In genomic region chr13:104817696-104818095, GRCm38 (mm10) we compare ENCODE assay signal across 7 mouse cellular contexts. TPM values are rescaled to one million over a fixed set of nuclear protein-coding genes. Genes with fewer than 3 reads are reported as not detected.
DNase-seq lines count a peak whose midpoint lies in the region; ATAC-seq and TF ChIP-seq lines count a peak whose summit lies in the region.

No protein-coding gene starts in this region.

- DNase-seq in spleen, adult 2 months (ENCODE audit: low read depth in 1 of 2, low spot score in 2 of 2) = no peak
- no peak for DNase-seq in spleen, postnatal 4 days (ENCODE audit: low spot score in 2 of 2)
- no peak for DNase-seq in kidney, postnatal 0 days (ENCODE audit: low spot score)
- DNase-seq in layer of hippocampus, postnatal 25 days (ENCODE audit: extremely low spot score in 1 of 2, low spot score in 1 of 2) = no peak
- no peak for DNase-seq in adrenal gland, adult (ENCODE audit: inconsistent age in 2 of 2, low spot score in 1 of 2)

- peak overlapping the region; percentile 39 for H3ac ChIP-seq in myocyte (ENCODE audit: control insufficient read depth, insufficient read length)

- ATAC-seq in kidney, postnatal 0 days (replicated peaks; ENCODE audit: low FRiP score, low read depth) = no peak

- no peaks in the 10 kb centered on the region for H3K9me3 ChIP-seq in erythroblast, embryonic 14.5 days (ENCODE audit: control insufficient read depth, low read length)
- H3K9me3 ChIP-seq in kidney, postnatal 0 days (replicated peaks; ENCODE audit: low read length) = no peaks in the 10 kb centered on the region

- no peaks in the 10 kb centered on the region for H3K36me3 ChIP-seq in spleen, adult 2 months (ENCODE audit: control insufficient read depth, insufficient read depth, low read length)
- H3K36me3 ChIP-seq in erythroblast, embryonic 14.5 days (ENCODE audit: control insufficient read depth) = peaks cover 17% of the 10 kb centered on the region
- H3K36me3 ChIP-seq in kidney, postnatal 0 days (ENCODE audit: insufficient read depth, low read length) = no peaks in the 10 kb centered on the region
- H3K36me3 ChIP-seq in myocyte (ENCODE audit: control insufficient read depth, insufficient read depth) = no peaks in the 10 kb centered on the region

- peak overlapping the region; percentile 75 for H3K4me2 ChIP-seq in kidney, postnatal 0 days (ENCODE audit: low read length)
- peak overlapping the region; percentile 92 for H3K4me2 ChIP-seq in myocyte (ENCODE audit: low read depth)

- TF ChIP-seq POLR2A in spleen, adult 2 months (IDR thresholded peaks at IDR 0.05; ENCODE audit: low read depth, low read length) = no peak
- TF ChIP-seq POLR2A in myocyte (IDR thresholded peaks at IDR 0.05; ENCODE audit: insufficient read length, low read depth) = no peak

- H3K79me2 ChIP-seq in myocyte (ENCODE audit: control insufficient read depth, insufficient read depth) = peaks cover 25% of the 10 kb centered on the region

- H3K9ac ChIP-seq in kidney, postnatal 0 days (ENCODE audit: low read depth, low read length) = peak overlapping the region; percentile 87

- TF ChIP-seq CTCF in spleen, adult 2 months (IDR thresholded peaks at IDR 0.05; ENCODE audit: extremely low read depth, insufficient read depth, insufficient read length, insufficient replicate concordance) = no peak
- TF ChIP-seq CTCF in kidney, postnatal 0 days (IDR thresholded peaks at IDR 0.05; ENCODE audit: low read depth) = no peak

- H3K4me3 ChIP-seq in spleen, adult 2 months (ENCODE audit: extremely low read depth, insufficient read depth, insufficient read length) = peak overlapping the region; percentile 86
- H3K4me3 ChIP-seq in erythroblast, embryonic 14.5 days (replicated peaks) = peak overlapping the region; percentile 76
- peak overlapping the region; percentile 64 for H3K4me3 ChIP-seq in kidney, postnatal 0 days (replicated peaks; ENCODE audit: low read depth, low read length)
- peak overlapping the region; percentile 96 for H3K4me3 ChIP-seq in myocyte

- H3K27ac ChIP-seq in spleen, adult 2 months (ENCODE audit: insufficient read depth, low read length) = no peak overlapping the region
- H3K27ac ChIP-seq in kidney, postnatal 0 days = peak overlapping the region; percentile 20; the same call in 1 of the 2 replicates

- no peaks in the 10 kb centered on the region for H3K27me3 ChIP-seq in spleen, adult 2 months (ENCODE audit: control insufficient read depth, insufficient read depth, low read length)
- no peaks in the 10 kb centered on the region for H3K27me3 ChIP-seq in erythroblast, embryonic 14.5 days (ENCODE audit: control insufficient read depth)
- H3K27me3 ChIP-seq in kidney, postnatal 0 days (ENCODE audit: insufficient read depth, low read length) = no peaks in the 10 kb centered on the region
- no peaks in the 10 kb centered on the region for H3K27me3 ChIP-seq in myocyte (ENCODE audit: control insufficient read depth, insufficient read depth, insufficient read length)

- 20% methylated on average over 12 of the region's 12 CpGs for WGBS in spleen, adult 2 months
- 44% methylated on average over 12 of the region's 12 CpGs for WGBS in kidney, postnatal 0 days

- H3K4me1 ChIP-seq in spleen, adult 2 months (ENCODE audit: control insufficient read depth, insufficient read depth, insufficient read length) = no peaks in the 10 kb centered on the region; the same call in 1 of the 2 replicates
- H3K4me1 ChIP-seq in erythroblast, embryonic 14.5 days (ENCODE audit: control insufficient read depth) = peaks cover 57% of the 10 kb centered on the region
- peaks cover 16% of the 10 kb centered on the region for H3K4me1 ChIP-seq in kidney, postnatal 0 days (replicated peaks; ENCODE audit: insufficient read depth, low read length)

TF ChIP-seq in myocyte, 11 proteins besides CTCF, POLR2A, EP300 and RAD21:
- no peak for TF ChIP-seq MAX (IDR thresholded peaks at IDR 0.05; ENCODE audit: low read depth)
- no peak for TF ChIP-seq SRF (IDR thresholded peaks at IDR 0.05; ENCODE audit: control insufficient read depth, insufficient read length, low read depth)
- no peak for TF ChIP-seq REST (IDR thresholded peaks at IDR 0.05; ENCODE audit: insufficient read depth, insufficient read length)
- no peak for TF ChIP-seq CEBPB (IDR thresholded peaks at IDR 0.05; ENCODE audit: insufficient read depth, poor library complexity, severe bottlenecking)
- TF ChIP-seq POLR2AphosphoS2 (IDR thresholded peaks at IDR 0.05; ENCODE audit: insufficient read length, low read depth) = no peak
- TF ChIP-seq MYOD1 (IDR thresholded peaks at IDR 0.05; ENCODE audit: control insufficient read depth in 1 of 3, insufficient read length in 2 of 3, low read depth in 2 of 3) = no peak
- no peak for TF ChIP-seq MYOG (IDR thresholded peaks at IDR 0.05; ENCODE audit: control insufficient read depth in 1 of 3, insufficient read depth in 1 of 3, insufficient read length in 2 of 3, low read depth in 2 of 3)
- no peak for TF ChIP-seq E2F4 (IDR thresholded peaks at IDR 0.05; ENCODE audit: insufficient read depth)
- TF ChIP-seq USF1 (IDR thresholded peaks at IDR 0.05; ENCODE audit: low read depth) = no peak

RNA-seq across cellular contexts. Expression of gene Cwc27, which starts 0.8 kb away (rescaled TPM):
- 1.7 and 2.4 TPM in 2 replicates for polyA plus RNA-seq in spleen, adult 2 months (2012; rRNA removed)
- 0.06 and 0.13 TPM in 2 replicates for polyA plus RNA-seq in erythroblast, embryonic 14.5 days (2012)
- 25.4 and 27.6 TPM in 2 replicates for polyA plus RNA-seq in kidney, postnatal 0 days (2015; fragmentation: Nextera tagmentation; extraction: Ambion mirVana)
- 5.4 TPM for polyA plus RNA-seq in myocyte (2012; fragmentation: generic; extraction: Trizol)
- 10 to 100 TPM; 16.9 to 19.8 TPM for total RNA-seq in layer of hippocampus, postnatal 25 days (2021)

RNA-seq across cellular contexts. Expression of gene Srek1ip1, which starts 25.4 kb away (rescaled TPM):
- 3.0 and 3.2 TPM in 2 replicates for polyA plus RNA-seq in spleen, adult 2 months (2012; rRNA removed)
- 0.21 and 0.25 TPM in 2 replicates for polyA plus RNA-seq in erythroblast, embryonic 14.5 days (2012)
- polyA plus RNA-seq in kidney, postnatal 0 days (2015; fragmentation: Nextera tagmentation; extraction: Ambion mirVana) = 30.4 and 33.4 TPM in 2 replicates
- polyA plus RNA-seq in myocyte (2012; fragmentation: generic; extraction: Trizol) = 7.2 TPM
- total RNA-seq in layer of hippocampus, postnatal 25 days (2021) = 10 to 100 TPM; 18.0 to 18.9 TPM

RNA-seq across cellular contexts. Expression of gene Shisal2b, which starts 46.0 kb away (rescaled TPM):
- polyA plus RNA-seq in spleen, adult 2 months (2012; rRNA removed) = not detected in 2 replicates
- not detected in 2 replicates for polyA plus RNA-seq in erythroblast, embryonic 14.5 days (2012)
- polyA plus RNA-seq in kidney, postnatal 0 days (2015; fragmentation: Nextera tagmentation; extraction: Ambion mirVana) = 0.57 and 0.71 TPM in 2 replicates
- polyA plus RNA-seq in myocyte (2012; fragmentation: generic; extraction: Trizol) = not detected
- under 1 TPM; 0.28 to 0.37 TPM for total RNA-seq in layer of hippocampus, postnatal 25 days (2021)
